Mouse (Mus musculus) limb, embryonic 15.5 days (tissue): Measurements from ENCODE around the gene Gpr3. TPM values are rescaled to one million over a fixed set of nuclear protein-coding genes. Genes with fewer than 3 reads are reported as not detected.

Source experiments
- ATAC-seq: fragments of 200-750 bp; cut with Nextera tagmentation; 2 replicates; pipeline ENCODE4 v1.8.0; 2017; ENCODE audit warnings: low read depth, moderate TSS enrichment; ENCODE audit not compliant: insufficient number of reproducible peaks, low FRiP score, low TSS enrichment
- H3K27ac ChIP-seq: fragments of 300-500 bp; sonication (generic); 2 replicates; pipeline ENCODE4 v1.5.1; 2015; ENCODE audit warnings: moderate library complexity, mild to moderate bottlenecking, inconsistent platforms
- H3K27me3 ChIP-seq: fragments of 300-500 bp; sonication (generic); 2 replicates; pipeline ENCODE4 v1.6.1; 2015; ENCODE audit warnings: inconsistent platforms
- H3K36me3 ChIP-seq: fragments of 300-500 bp; sonication (generic); 2 replicates; pipeline ENCODE4 v1.6.1; 2015; ENCODE audit warnings: inconsistent platforms
- H3K4me1 ChIP-seq: fragments of 300-500 bp; sonication (generic); 2 replicates; pipeline ENCODE4 v1.6.1; 2015; ENCODE audit warnings: inconsistent platforms
- H3K4me2 ChIP-seq: fragments of 300-500 bp; sonication (generic); 2 replicates; pipeline ENCODE4 v1.6.1; 2015; ENCODE audit warnings: mild to moderate bottlenecking, inconsistent platforms
- H3K4me3 ChIP-seq: fragments of 300-500 bp; sonication (generic); 2 replicates; pipeline ENCODE4 v1.5.1; 2015; ENCODE audit warnings: mild to moderate bottlenecking, inconsistent platforms
- H3K9ac ChIP-seq: fragments of 300-500 bp; sonication (generic); 2 replicates; pipeline ENCODE4 v1.6.1; 2015; ENCODE audit warnings: inconsistent platforms
- H3K9me3 ChIP-seq: fragments of 300-500 bp; sonication (generic); 2 replicates; pipeline ENCODE4 v1.6.1; 2016; ENCODE audit warnings: inconsistent platforms
- WGBS: fragments of 180-500 bp; shearing (Covaris S2); methylation state at CpG from one replicate; pipeline ENCODE4 v1.1.7; 2015; 5-methylcytosine and 5-hydroxymethylcytosine counted together
- polyA plus RNA-seq: library from polyadenylated mRNA; unstranded; fragments of >200 nt; fragmentation: Nextera tagmentation; extraction: Ambion mirVana; gene quantifications from 2 replicates; pipeline ENCODE4 v1.2.1, GENCODE M21; 2015

Gene Gpr3
- polyA plus RNA-seq, 1 experiment from 2014 or later: not detected

- Histone ChIP-seq H3K4me1 (peaks cover 61% of the 10 kb centered on the region), H3K27me3 (no peaks in the 10 kb centered on the region), H3K27ac (peak overlapping the region; percentile 87), H3K9ac (no peak overlapping the region), H3K36me3 (peaks cover 46% of the 10 kb centered on the region), H3K9me3 (no peaks in the 10 kb centered on the region), H3K4me2 (no peak overlapping the region), H3K4me3 (no peak overlapping the region)
- WGBS: 16% methylated on average over 7 of the region's 7 CpGs
- ATAC-seq: no peak
Observed at GRCm38 (mm10) chr4:133196852-133197251, 15.5 kb downstream of the Gpr3 start.

DNA sequence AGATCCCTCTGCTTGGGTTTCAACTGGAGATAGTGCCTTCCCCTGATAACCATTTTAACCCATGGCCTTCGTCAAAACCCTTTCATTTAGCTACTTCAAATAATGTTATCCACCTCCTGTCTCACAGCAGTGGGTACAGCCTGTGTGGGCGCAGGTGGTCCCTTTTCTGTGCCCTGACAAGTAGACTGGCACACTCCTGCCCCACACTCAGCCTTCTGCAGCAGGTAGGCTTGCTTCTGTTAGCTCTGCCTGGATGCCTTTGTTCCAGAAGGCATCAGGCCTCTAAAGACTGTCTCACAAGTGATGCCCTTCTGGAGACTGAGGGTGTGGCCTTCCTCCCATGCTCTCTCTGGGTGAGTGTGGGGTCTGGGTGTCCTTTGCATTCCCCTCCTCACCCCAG lies 16.2 kb downstream of the Gpr3 start:
- Histone ChIP-seq H3K4me2 (no peak overlapping the region), H3K4me1 (peaks cover 54% of the 10 kb centered on the region), H3K36me3 (peaks cover 54% of the 10 kb centered on the region), H3K27ac (peak overlapping the region; percentile 87; the same call in 1 of the 2 replicates), H3K4me3 (no peak overlapping the region), H3K9me3 (no peaks in the 10 kb centered on the region), H3K27me3 (no peaks in the 10 kb centered on the region), H3K9ac (no peak overlapping the region)
- ATAC-seq: no peak
- 86% methylated on average over 2 of the region's 2 CpGs for WGBS

DNA sequence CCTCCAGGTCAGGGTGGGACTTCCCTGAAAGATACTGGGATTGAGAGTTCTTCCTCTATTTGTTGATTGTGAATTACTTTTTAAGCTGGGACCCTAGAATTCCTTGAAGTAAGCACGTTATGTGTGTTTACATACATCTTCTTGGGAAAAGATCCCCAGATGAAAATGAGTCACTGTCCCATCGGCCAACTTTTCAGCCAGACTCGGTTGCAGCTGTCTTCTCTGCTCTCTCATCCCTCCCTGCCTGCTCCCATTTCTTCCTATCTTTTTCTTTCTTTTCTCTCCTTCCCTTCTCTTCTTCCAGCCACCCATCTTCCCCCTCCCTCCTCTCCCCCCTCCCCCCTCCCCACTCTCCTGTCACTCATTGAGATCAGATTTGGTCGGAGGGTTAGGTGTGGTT lies 17.3 kb downstream of the Gpr3 start:
- ATAC-seq: no peak
- WGBS: 58% methylated on average over 4 of the region's 4 CpGs
- no peak overlapping the region for H3K27ac ChIP-seq
- no peak overlapping the region for H3K4me3 ChIP-seq
- H3K27me3 ChIP-seq: no peaks in the 10 kb centered on the region
- H3K36me3 ChIP-seq: peaks cover 65% of the 10 kb centered on the region
- no peaks in the 10 kb centered on the region for H3K9me3 ChIP-seq
- peaks cover 43% of the 10 kb centered on the region for H3K4me1 ChIP-seq
- H3K4me2 ChIP-seq: no peak overlapping the region
- H3K9ac ChIP-seq: no peak overlapping the region

DNA sequence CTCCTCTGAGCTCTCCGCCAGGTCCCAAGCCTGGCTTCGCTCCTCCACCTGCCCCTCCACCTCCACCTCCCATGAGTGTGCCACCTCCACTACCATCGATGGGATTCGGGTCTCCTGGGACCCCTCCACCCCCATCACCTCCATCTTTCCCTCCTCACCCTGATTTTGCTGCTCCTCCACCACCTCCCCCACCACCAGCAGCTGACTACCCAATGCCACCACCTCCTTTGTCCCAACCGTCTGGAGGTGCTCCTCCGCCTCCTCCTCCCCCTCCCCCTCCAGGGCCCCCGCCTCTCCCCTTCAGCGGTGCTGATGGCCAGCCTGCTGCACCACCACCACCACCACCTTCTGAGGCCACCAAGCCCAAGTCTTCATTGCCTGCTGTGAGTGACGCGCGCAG lies 17.9 kb downstream of the Gpr3 start:
- Histone ChIP-seq H3K36me3 (peaks cover 70% of the 10 kb centered on the region), H3K27me3 (no peaks in the 10 kb centered on the region), H3K27ac (no peak overlapping the region), H3K9ac (no peak overlapping the region), H3K4me2 (no peak overlapping the region), H3K4me1 (peaks cover 38% of the 10 kb centered on the region), H3K4me3 (no peak overlapping the region), H3K9me3 (no peaks in the 10 kb centered on the region)
- no peak for ATAC-seq
- 84% methylated on average over 11 of the region's 11 CpGs for WGBS

DNA sequence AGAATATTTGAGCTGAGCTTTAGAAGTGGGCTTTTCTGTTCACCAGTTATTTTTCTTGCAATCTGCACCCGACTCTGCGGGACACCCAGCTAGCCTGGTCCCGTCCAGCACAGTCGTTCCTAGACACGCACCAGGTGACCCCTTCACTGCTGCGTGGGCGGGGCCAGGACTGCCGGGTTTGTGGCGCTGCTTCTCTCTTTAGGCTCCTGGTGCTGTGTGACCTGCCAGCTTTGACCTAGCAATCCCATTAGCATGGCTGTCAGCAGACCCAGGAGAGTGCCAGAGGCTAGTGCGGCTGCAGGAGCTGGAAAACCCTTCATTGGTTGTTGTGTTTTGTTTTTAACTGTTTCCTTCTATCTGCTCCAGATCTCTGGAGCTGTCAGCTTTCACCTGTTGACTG lies 22.9 kb downstream of the Gpr3 start:
- H3K9me3 ChIP-seq: no peaks in the 10 kb centered on the region
- peaks cover 19% of the 10 kb centered on the region for H3K4me1 ChIP-seq
- no peak for ATAC-seq
- H3K36me3 ChIP-seq: peaks cover 72% of the 10 kb centered on the region
- no peaks in the 10 kb centered on the region for H3K27me3 ChIP-seq
- no peak overlapping the region for H3K9ac ChIP-seq
- H3K27ac ChIP-seq: peak overlapping the region; percentile 30; the same call in 1 of the 2 replicates
- WGBS: 52% methylated on average over 10 of the region's 10 CpGs
- H3K4me3 ChIP-seq: no peak overlapping the region
- no peak overlapping the region for H3K4me2 ChIP-seq

DNA sequence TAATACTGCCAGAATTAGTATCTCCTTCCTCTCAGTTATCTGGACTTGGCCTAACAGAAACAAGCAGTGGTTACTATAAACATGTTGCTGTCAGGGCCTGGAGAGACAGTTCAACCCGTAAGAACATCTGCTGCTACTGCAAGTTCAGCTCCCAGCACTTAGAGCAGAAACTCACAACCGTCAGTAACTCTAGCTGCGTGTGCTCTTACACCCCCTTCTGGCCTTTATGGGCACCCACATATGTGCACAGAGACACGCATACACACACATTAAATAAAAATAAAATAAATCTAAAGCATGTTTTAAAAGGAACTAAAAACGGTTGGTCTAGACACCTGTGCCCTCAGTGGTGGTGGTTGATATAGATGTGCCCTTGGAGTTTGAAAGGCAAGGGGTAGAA lies 25.5 kb downstream of the Gpr3 start:
- WGBS: 82% methylated on average over 5 of the region's 5 CpGs
- Histone ChIP-seq H3K9ac (no peak overlapping the region), H3K9me3 (no peaks in the 10 kb centered on the region), H3K36me3 (peaks cover 53% of the 10 kb centered on the region), H3K4me1 (peaks cover 40% of the 10 kb centered on the region), H3K27ac (no peak overlapping the region), H3K27me3 (no peaks in the 10 kb centered on the region), H3K4me2 (no peak overlapping the region), H3K4me3 (no peak overlapping the region)
- no peak for ATAC-seq

- H3K27me3 ChIP-seq: no peaks in the 10 kb centered on the region
- WGBS: 22% methylated on average over 8 of the region's 8 CpGs
- H3K9ac ChIP-seq: no peak overlapping the region
Observed at GRCm38 (mm10) chr4:133185893-133186292, 26.4 kb downstream of the Gpr3 start.

DNA sequence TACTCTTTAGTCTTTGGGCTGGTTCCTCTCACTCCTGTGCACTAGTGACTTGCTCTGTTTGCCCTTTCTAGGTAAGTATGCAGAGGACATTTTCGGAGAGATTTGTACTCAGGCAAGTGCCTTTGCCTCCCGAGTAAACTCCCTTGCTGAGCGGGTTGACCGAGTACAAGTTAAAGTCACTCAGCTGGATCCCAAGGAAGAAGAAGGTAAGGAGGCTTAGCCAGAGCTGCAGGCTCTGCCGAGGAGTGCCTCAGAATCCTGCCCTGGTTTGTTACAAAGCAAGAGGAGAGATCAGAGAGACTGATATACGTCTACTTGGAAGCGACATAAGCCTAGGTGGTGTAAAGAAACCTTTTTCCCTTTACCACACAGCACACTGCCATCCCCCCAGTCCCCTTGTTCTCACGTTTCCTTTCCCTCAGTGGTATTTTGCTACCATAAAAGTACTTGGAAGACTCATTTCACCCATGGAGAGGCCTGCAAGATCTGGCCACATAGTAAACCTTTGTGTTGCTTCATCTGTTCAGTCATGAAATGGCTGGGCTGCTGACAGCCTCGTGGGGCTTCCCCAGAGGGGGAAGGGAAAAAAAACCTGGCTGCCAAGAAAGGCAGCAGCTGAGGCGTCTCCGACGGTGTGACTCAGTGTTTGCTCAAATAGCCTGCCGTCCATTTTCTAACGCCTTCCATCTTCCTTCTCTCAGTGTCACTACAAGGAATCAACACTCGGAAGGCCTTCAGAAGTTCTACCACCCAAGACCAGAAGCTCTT lies 27.3 kb downstream of the Gpr3 start:
- peak; percentile 57; the same call in 1 of the 2 replicates for ATAC-seq
- 17% methylated on average over 15 of the region's 15 CpGs for WGBS
- H3K27ac ChIP-seq: peak overlapping the region; percentile 89
- H3K9me3 ChIP-seq: no peaks in the 10 kb centered on the region
- H3K27me3 ChIP-seq: no peaks in the 10 kb centered on the region
- H3K9ac ChIP-seq: no peak overlapping the region
- H3K4me2 ChIP-seq: 0 out of 2 replicates have a peak overlapping the region, but pooled peaks have one; percentile 10
- no peak overlapping the region for H3K4me3 ChIP-seq
- peaks cover 40% of the 10 kb centered on the region for H3K4me1 ChIP-seq
- H3K36me3 ChIP-seq: peaks cover 51% of the 10 kb centered on the region

More at GRCm38 (mm10) chr4:133185893-133186292, 26.4 kb downstream of the Gpr3 start:
- ATAC-seq: no peak
- Histone ChIP-seq H3K9me3 (no peaks in the 10 kb centered on the region), H3K4me1 (peaks cover 40% of the 10 kb centered on the region), H3K27ac (peak overlapping the region; percentile 89), H3K36me3 (peaks cover 53% of the 10 kb centered on the region), H3K4me3 (no peak overlapping the region), H3K4me2 (0 out of 2 replicates have a peak overlapping the region, but pooled peaks have one; percentile 10)

GRCm38 (mm10) chr4:133184031-133184897 lies 28.1 kb downstream of the Gpr3 start:
- no peak overlapping the region for H3K4me2 ChIP-seq
- no peaks in the 10 kb centered on the region for H3K27me3 ChIP-seq
- peak overlapping the region; percentile 89 for H3K27ac ChIP-seq
- no peaks in the 10 kb centered on the region for H3K9me3 ChIP-seq
- no peak for ATAC-seq
- H3K4me1 ChIP-seq: peaks cover 40% of the 10 kb centered on the region
- WGBS: 26% methylated on average over 14 of the region's 14 CpGs
- peaks cover 50% of the 10 kb centered on the region for H3K36me3 ChIP-seq
- no peak overlapping the region for H3K9ac ChIP-seq
- H3K4me3 ChIP-seq: no peak overlapping the region

DNA sequence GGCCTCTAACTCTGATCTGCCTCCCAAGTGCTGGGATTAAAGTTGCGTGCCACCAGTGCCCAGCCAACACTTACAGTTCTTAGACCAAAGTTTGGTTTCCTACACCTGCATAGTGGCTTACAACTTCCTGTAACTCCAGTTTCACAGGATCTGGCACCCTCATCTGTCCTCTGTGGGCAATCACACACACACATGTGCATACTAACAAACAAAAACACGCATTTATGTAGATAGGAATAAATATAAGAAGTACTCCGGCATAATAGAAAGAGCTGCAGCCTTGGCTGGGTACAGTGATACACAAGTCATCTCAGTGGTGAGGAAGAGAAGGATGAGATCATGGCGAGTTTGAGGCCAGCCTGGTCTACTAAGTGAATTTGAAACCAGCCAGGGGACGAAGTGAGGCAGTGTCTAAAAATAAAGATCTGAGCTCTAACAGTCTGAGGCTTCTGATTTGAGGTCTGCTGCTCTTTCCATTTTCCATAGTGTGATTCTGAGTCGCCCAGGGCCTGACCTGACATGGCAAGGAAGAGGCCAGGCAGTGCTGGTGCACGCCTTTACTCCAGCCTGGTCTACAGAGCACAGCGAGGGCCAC lies 29.8 kb downstream of the Gpr3 start:
- Histone ChIP-seq H3K9me3 (no peaks in the 10 kb centered on the region), H3K27ac (peak overlapping the region; percentile 61; the same call in 1 of the 2 replicates), H3K4me2 (no peak overlapping the region), H3K9ac (no peak overlapping the region), H3K4me1 (peaks cover 40% of the 10 kb centered on the region), H3K27me3 (no peaks in the 10 kb centered on the region), H3K36me3 (peaks cover 46% of the 10 kb centered on the region), H3K4me3 (no peak overlapping the region)
- 86% methylated on average over 8 of the region's 8 CpGs for whole genome bisulfite sequencing
- no peak for ATAC-seq

GRCm38 (mm10) chr4:133179258-133179657 lies 33.1 kb downstream of the Gpr3 start:
- H3K4me2 ChIP-seq: no peak overlapping the region
- WGBS: 84% methylated on average over 7 of the region's 7 CpGs
- H3K27ac ChIP-seq: no peak overlapping the region
- ATAC-seq: no peak
- no peak overlapping the region for H3K4me3 ChIP-seq
- H3K9me3 ChIP-seq: no peaks in the 10 kb centered on the region
- peaks cover 48% of the 10 kb centered on the region for H3K36me3 ChIP-seq
- H3K4me1 ChIP-seq: peaks cover 43% of the 10 kb centered on the region
- no peak overlapping the region for H3K9ac ChIP-seq
- H3K27me3 ChIP-seq: no peaks in the 10 kb centered on the region
